Mouse (Mus musculus) limb, embryonic 12.5 days (tissue): Measurements from ENCODE around the gene Ptger4. TPM values are rescaled to one million over a fixed set of nuclear protein-coding genes. Genes with fewer than 3 reads are reported as not detected.

Source experiments
- ATAC-seq: fragments of 200-750 bp; cut with Nextera tagmentation; 2 replicates; pipeline ENCODE4 v1.8.0; 2017; ENCODE audit warnings: low read depth, moderate TSS enrichment; ENCODE audit not compliant: insufficient number of reproducible peaks, insufficient read depth, low FRiP score, low TSS enrichment
- H3K27ac ChIP-seq: fragments of 300-500 bp; sonication (generic); 2 replicates; pipeline ENCODE4 v1.5.1; 2016; ENCODE audit warnings: mild to moderate bottlenecking, moderate library complexity
- H3K27me3 ChIP-seq: fragments of 300-500 bp; sonication (generic); 2 replicates; pipeline ENCODE4 v1.6.1; 2016; ENCODE audit warnings: mild to moderate bottlenecking, moderate library complexity
- H3K36me3 ChIP-seq: fragments of 300-500 bp; sonication (generic); 2 replicates; pipeline ENCODE4 v1.6.1; 2016; ENCODE audit warnings: mild to moderate bottlenecking, moderate library complexity
- H3K4me1 ChIP-seq: fragments of 300-500 bp; sonication (generic); replicated peaks from 2 replicates; pipeline ENCODE4 v1.6.1; 2016
- H3K4me2 ChIP-seq: fragments of 300-500 bp; sonication (generic); 2 replicates; pipeline ENCODE4 v1.6.1; 2016; ENCODE audit warnings: mild to moderate bottlenecking, moderate library complexity
- H3K4me3 ChIP-seq: fragments of 300-500 bp; sonication (generic); replicated peaks from 2 replicates; pipeline ENCODE4 v1.5.1; 2016; ENCODE audit warnings: mild to moderate bottlenecking
- H3K9ac ChIP-seq: fragments of 300-500 bp; sonication (generic); replicated peaks from 2 replicates; pipeline ENCODE4 v1.6.1; 2016; ENCODE audit warnings: mild to moderate bottlenecking, moderate library complexity
- H3K9me3 ChIP-seq: fragments of 300-500 bp; sonication (generic); 2 replicates; pipeline ENCODE4 v1.6.1; 2016; ENCODE audit warnings: mild to moderate bottlenecking, moderate library complexity
- WGBS: fragments of 180-500 bp; shearing (Covaris S2); methylation state at CpG from one replicate; pipeline ENCODE4 v1.1.7; 2016; 5-methylcytosine and 5-hydroxymethylcytosine counted together
- polyA plus RNA-seq: library from polyadenylated mRNA; unstranded; fragments of >200 nt; fragmentation: Nextera tagmentation; extraction: Ambion mirVana; gene quantifications from 2 replicates; pipeline ENCODE4 v1.2.1, GENCODE M21; 2016

Ptger4 gene
- polyA plus RNA-seq, 1 experiment from 2014 or later: 2.3 TPM

- Histone ChIP-seq H3K9me3 (no peaks in the 10 kb centered on the region), H3K36me3 (peaks cover 19% of the 10 kb centered on the region)
- no peak for ATAC-seq
These were observed 85.2 kb downstream of the Ptger4 start for GRCm38 (mm10) chr15:5158827-5159226.

GRCm38 (mm10) chr15:5157386-5157785, 86.6 kb downstream of the Ptger4 start:
- no peak for ATAC-seq
- Histone ChIP-seq H3K9ac (no peak overlapping the region), H3K9me3 (no peaks in the 10 kb centered on the region), H3K4me1 (peaks cover 5% of the 10 kb centered on the region; the same call in 1 of the 2 replicates), H3K4me2 (no peak overlapping the region), H3K4me3 (no peak overlapping the region), H3K27ac (no peak overlapping the region), H3K36me3 (peaks cover 10% of the 10 kb centered on the region; the same call in 1 of the 2 replicates), H3K27me3 (no peaks in the 10 kb centered on the region)
- 77% methylated on average over 1 of the region's 1 CpGs for WGBS

More at GRCm38 (mm10) chr15:5158827-5159226, 85.2 kb downstream of the Ptger4 start:
- Histone ChIP-seq H3K4me3 (no peak overlapping the region), H3K4me2 (no peak overlapping the region), H3K4me1 (peaks cover 5% of the 10 kb centered on the region; the same call in 1 of the 2 replicates), H3K27me3 (no peaks in the 10 kb centered on the region), H3K27ac (no peak overlapping the region), H3K9ac (no peak overlapping the region)
- 89% methylated on average over 6 of the region's 6 CpGs for WGBS

Other genes with a start within 250 kb of the Ptger4 start
- gene C7, start 180.4 kb downstream of the Ptger4 start, polyA plus RNA-seq: not detected in 2 replicates
- gene Card6, start 135.6 kb downstream of the Ptger4 start, polyA plus RNA-seq: 0.70 and 0.73 TPM in 2 replicates
- gene Rpl37, start 127.5 kb downstream of the Ptger4 start, polyA plus RNA-seq: 582 and 603 TPM in 2 replicates
- gene Prkaa1, start 100.3 kb downstream of the Ptger4 start, polyA plus RNA-seq: 16.1 and 17.5 TPM in 2 replicates
- gene Ttc33, start 58.7 kb downstream of the Ptger4 start, polyA plus RNA-seq: 38.1 and 40.9 TPM in 2 replicates